Mouse (Mus musculus): ENCODE measurements around the gene Eif5b.
A peak's percentile ranks its signal among the peaks of the same experiment; 100 is the strongest.
"Not testable (repeated sequence)": the region's sequence is repeated elsewhere in the genome, so short reads cannot be mapped to it uniquely, and the experiment has no call there.

Gene Eif5b

GRCm38 (mm10) chr1:37997867-37998266, at the start of gene Eif5b, which contains the start of gene Txndc9:
Eif5b (plus strand) TSS chr1:37998010.
Txndc9 (minus strand) TSS chr1:37997893.
- peak; percentile 85 to 92 for DNase-seq (ENCODE audit: low spot score in 2 of 2)

- no peak for DNase-seq (ENCODE audit: low spot score in 2 of 2)
Observed at GRCm38 (mm10) chr1:37948906-37949305, 48.9 kb upstream of the Eif5b start.

- no peak for DNase-seq (ENCODE audit: low spot score in 2 of 2)
Observed at GRCm38 (mm10) chr1:37954786-37955185, 43.0 kb upstream of the Eif5b start.

GRCm38 (mm10) chr1:37955251-37955650, 42.6 kb upstream of the Eif5b start:
- DNase-seq (ENCODE audit: low spot score in 2 of 2): no peak

- no peak for DNase-seq (ENCODE audit: low spot score in 2 of 2)
Observed at GRCm38 (mm10) chr1:37956690-37957431, 40.9 kb upstream of the Eif5b start.

GRCm38 (mm10) chr1:37957659-37958058, 40.2 kb upstream of the Eif5b start, which contains the start of gene Lyg1:
Lyg1 (minus strand) TSS chr1:37957759.
- DNase-seq (ENCODE audit: low spot score in 2 of 2): no peak

DNA sequence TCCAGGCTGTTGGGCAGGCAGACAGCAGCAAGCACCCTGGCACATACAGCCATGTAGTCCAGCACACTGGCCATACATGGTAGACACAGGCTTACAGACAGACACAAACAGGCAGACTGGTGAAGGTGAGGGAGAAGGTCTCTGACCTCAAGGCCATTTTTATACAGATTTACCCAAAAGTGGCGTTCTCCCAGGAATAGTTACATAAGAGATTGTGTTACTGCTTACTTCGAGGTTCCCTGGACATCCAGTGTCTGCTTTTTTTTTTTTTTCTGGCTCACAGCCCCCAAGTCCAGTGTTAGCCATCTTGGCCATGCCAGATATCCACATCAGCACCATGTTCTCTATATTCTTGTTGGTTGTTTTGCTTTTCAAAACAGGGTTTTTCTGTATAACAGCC, 39.3 kb upstream of the Eif5b start:
- DNase-seq (ENCODE audit: low spot score in 2 of 2): no peak

GRCm38 (mm10) chr1:37959486-37959885, 38.3 kb upstream of the Eif5b start:
- no peak for DNase-seq (ENCODE audit: low spot score in 2 of 2)

- DNase-seq (ENCODE audit: low spot score in 2 of 2): no peak
Observed at GRCm38 (mm10) chr1:37965571-37965970, 32.2 kb upstream of the Eif5b start.

DNA sequence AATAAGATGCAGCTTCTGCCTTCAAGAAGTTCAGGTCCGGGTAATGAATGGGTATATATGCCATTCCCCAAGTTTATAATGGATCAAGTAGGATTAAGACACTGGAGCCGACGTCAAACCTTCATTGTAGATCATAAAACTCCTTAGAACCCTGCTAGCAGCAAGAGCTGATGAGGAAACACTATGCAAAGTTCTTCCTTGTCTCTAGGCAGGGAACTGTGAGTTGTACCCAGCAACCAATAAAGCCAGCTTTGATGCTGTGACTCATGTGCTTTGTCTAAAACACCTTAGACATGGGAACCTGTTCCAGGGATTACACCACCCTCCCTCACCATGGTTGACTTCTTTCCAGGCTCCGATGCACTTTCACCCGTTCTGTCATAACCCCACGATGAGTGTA, 29.1 kb upstream of the Eif5b start:
- no peak for DNase-seq (ENCODE audit: low spot score in 2 of 2)

GRCm38 (mm10) chr1:37971520-37971919, 26.3 kb upstream of the Eif5b start:
- no peak for DNase-seq (ENCODE audit: low spot score in 2 of 2)

DNA sequence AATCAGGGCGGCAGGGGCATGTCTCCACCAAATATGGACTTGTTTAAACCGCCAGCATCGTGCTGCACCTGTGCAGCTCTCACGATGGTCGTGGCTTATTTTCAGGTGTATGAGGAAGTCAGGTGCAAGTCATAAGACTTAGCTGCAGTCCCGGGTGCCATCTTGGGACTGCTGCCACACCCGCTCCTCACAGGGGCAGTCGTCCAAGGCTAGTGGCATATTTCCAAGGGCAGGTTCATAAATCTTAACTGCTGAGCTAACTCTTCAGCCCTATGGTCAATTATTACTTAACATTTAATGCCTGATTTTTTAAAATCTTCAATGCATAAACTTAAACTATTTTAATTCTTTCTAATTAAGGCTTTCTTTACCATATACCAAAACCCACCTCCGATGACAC, 21.1 kb upstream of the Eif5b start:
- not testable (repeated sequence) for DNase-seq (ENCODE audit: low spot score in 2 of 2)

DNA sequence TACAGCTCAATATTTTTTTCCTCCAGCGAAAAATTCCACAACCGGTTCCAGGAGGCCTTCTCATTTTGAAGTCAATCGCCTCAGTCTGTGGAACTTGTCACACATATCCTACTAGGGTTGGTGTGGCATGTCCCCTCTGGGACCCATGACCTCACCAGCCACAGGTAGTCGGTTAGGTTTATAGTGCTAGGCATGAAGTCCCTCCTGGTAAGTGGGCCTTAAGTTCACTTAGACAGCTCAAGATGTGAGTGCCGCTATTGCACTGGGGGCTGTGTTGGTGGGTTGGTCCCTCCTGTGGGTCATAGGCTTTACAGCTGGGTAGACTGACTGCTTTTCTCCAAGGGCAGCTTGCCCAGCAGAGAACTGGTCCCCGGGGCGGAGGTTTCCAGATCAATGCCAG, 20.5 kb upstream of the Eif5b start:
- DNase-seq (ENCODE audit: low spot score in 2 of 2): no peak

DNA sequence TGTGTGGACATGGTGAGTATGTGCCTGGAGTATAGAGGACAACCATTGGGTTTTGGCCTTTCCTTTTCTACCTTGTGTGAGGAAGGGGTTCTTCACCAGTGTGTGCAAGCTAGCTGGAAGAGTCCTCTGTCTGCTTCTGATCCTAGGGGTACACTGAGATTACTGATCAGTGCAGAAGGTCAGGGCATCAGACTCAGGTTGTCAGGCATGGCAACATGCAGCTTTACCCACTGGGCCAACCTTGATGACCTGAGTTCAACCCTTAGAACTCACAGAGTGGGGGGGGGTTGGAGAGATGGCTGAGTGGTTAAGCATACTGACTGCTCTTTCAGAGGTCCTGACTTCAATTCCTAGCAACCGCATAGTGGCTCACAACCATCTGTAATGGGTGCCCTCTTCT, 13.5 kb upstream of the Eif5b start:
- no peak for DNase-seq (ENCODE audit: low spot score in 2 of 2)

GRCm38 (mm10) chr1:37985764-37986323, 12.0 kb upstream of the Eif5b start:
- DNase-seq (ENCODE audit: low spot score in 2 of 2): peak; percentile 19 to 20

- DNase-seq (ENCODE audit: low spot score in 2 of 2): no peak
Observed at GRCm38 (mm10) chr1:37987856-37988255, 10.0 kb upstream of the Eif5b start.

DNA sequence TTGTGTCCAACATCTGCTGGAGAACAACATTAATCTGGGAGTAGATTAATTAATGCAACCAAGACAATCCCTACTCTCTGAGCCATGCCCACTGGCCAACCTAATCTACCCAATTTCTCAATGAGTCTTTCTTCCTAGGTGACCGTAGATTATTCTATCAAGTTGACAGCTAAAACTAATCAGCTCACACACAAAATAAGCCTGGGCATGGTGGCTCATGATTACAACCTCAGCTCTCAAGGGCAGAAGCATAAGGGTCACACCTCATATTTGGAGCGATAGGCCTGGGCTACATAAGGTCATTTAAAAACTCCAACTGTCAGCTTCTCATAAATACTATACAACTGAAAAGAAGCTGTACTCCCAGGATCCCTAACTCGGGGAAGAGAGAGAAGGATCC, 1.6 kb upstream of the Eif5b start:
- DNase-seq (ENCODE audit: low spot score in 2 of 2): no peak

DNA sequence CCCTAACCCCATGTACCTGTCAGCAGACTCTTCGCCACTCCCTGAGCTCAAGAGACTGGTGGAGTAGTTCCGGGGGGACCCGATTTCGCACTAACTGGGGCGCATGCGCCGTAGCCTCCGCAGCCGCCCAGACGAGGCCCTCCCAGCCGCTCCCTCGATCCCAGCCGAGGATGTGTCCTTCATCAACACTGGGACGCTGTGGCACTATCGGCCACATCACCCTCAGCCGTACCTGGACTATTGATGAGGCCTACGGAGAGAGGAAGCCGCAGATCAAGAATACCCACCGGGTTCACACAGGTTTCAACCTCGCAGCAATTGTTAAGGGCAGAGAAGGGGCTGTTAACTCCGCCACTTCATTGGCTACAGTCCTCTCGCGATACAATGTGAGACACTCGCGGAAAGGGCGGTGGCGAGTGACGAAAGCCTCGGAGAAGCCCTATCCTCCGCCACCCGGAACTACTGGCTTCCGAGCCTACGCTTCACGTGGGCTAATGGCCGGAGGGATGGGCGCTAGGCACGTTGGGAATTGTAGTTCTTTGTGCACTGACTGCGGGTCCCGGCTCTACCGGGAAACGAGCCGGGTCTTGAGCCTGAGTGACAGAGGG, 829 bp upstream of the Eif5b start:
- DNase-seq (ENCODE audit: low spot score in 2 of 2): peak; percentile 92 to 98

DNA sequence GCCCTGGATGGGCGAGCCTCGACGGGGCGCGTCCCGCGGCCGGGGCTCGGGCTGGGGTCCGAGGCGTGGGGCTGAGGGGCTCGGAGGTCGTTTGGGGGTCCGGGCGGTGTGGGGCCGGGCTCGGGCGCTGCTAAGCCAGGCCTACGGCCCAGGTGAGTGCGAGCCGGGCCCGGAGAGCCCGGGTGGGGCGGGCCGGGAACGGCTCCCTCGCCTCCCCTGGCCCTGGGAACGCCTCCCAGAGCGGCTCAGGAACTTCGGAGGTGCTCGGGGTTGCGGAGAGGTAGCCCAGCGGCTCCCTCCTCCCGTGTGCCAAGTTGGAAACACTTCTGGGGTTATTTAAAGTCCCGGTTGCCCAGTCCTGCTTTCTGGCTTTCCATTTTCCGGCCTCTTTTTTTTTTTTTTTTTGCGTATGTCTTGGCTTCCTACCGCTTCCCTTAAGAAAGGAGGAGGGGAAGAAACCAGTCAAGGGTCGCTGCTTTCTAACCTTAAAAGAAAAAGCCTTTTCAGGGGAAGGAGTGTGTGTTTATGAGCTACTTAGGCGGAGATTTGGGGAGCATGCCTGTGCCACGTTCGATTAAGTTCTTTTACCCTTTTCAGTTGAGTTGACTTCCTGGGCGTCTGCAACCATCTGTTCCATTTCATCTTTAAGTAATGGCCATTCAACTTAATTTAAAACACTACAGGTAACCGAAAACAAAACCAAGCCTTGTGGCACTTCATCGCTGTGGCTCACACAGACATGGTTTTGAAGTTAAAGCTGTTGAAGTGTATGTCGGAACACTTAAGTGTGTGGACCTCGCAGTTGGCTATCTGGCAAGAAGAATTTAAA, 775 bp downstream of the Eif5b start:
- no peak for DNase-seq (ENCODE audit: low spot score in 2 of 2)

DNA sequence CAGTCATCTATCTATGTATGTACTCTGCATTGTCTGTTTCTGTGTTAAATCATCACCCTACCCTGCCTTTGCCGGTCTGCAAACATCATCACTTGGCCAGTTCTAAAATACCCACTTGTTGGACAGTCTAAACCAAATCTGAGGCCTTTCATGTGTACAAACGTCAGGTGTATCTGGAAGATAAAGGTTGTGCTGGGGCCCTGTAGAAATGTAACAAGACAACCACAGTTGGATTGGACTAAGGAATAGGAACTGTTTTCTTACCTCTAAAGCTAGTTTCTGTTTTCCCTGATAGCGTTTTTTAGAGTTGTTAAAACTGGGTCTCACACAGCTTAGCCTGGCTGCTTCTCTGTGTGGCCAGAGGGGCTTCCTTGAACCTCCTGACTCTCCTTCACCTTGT, 1.7 kb downstream of the Eif5b start:
- no peak for DNase-seq (ENCODE audit: low spot score in 2 of 2)

DNA sequence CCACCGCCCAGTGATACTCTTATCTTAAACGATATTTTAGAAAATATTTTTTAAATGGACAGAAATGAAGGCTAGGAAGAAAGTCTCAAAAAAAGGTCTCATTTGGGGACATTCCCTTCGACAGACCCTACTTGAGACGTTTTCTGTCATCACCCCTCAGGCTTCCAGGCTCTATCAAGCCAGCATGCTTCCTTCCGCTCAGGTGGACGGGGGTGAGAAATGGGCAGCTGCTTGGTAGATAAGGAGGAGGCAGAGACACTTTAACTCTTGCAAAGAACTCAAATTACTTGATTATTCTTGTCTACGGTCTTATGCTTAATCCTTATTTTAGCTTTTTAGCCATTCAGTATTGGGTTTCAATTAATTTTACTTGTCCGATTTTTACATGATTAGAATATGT, 3.0 kb downstream of the Eif5b start:
- DNase-seq (ENCODE audit: low spot score in 2 of 2): no peak

DNA sequence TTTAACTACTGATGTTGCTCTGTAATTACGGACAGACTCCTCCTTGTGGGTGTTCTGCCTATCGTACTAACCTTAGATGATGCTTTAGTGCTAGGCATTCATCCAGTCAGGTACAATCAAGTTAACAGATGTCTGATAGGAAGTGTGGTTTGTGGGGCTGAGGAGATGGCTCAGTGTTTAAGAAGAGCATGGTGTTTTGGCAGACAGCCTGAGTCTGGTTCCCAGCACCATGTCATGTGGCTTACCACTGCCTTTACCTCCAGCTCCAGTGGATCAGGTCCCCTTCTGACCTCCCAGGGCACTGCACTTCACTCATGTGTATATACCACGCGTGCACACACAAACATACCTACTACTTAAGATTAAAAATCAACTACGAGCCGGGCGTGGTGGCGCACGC, 4.1 kb downstream of the Eif5b start:
- no peak for DNase-seq (ENCODE audit: low spot score in 2 of 2)
